Mouse (Mus musculus): ENCODE measurements at regions not wholly inside any gene's neighbourhood (a gene's known extent, or its start where the extent isn't known, plus 50 kb on each side); places are given as distances from the start of the nearest gene placed in this dataset.

DNA sequence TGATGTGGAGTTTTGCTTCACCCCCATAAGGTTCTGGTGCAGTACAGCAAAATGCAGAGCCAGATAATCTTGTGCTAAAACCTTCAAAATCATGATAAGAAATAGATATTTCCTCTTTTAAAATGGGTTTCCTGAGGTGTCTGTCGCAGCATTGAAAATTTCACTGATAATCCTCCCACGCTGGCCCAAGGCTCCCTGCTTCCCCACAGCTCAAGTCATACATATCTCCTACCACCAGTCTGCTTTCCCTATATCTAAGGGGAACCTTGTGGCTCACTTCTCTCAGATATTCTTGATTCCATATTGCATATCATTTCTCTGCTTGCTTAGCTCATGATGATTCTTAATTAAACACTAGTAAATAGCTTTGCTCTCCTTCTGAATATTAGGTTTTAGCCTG lies 868.6 kb downstream of the Defb40 start:
- TF ChIP-seq CTCF (IDR thresholded peaks at IDR 0.05; ENCODE audit: control insufficient read depth, insufficient read depth, low read length): no peak
- TF ChIP-seq POLR2A (IDR thresholded peaks at IDR 0.05; ENCODE audit: borderline replicate concordance, control insufficient read depth, low read depth, low read length): no peak
